Mouse (Mus musculus): ENCODE measurements at regions not wholly inside any gene's neighbourhood (a gene's known extent, or its start where the extent isn't known, plus 50 kb on each side); places are given as distances from the start of the nearest gene placed in this dataset.
"Not testable (repeated sequence)": the region's sequence is repeated elsewhere in the genome, so short reads cannot be mapped to it uniquely, and the experiment has no call there.

DNA sequence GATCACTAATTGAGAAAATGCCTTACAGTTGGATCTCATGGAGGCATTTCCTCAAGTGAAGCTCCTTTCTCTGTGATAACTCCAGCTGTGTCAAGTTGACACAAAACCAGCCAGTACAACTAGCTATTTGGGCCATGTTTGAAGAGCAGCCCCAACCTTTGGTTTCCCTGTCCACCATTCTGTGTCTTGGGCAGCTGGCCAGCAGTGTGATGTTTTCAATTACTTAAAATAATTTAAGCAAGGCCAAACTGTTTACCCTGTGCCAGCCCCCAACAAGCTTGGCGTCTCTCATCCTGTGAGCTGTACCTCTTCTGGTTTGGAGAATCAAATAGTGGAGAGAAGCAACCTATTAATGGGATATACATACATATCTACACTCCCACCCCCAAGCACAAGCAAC is 122.4 kb upstream of the Slc1a3 start:
- Histone ChIP-seq H3K36me3 (replicated peaks; ENCODE audit: low read length) (no peaks in the 10 kb centered on the region), H3K4me1 (no peaks in the 10 kb centered on the region), H3K4me3 (replicated peaks) (no peak overlapping the region), H3K27me3 (replicated peaks) (no peaks in the 10 kb centered on the region), H3K9me3 (0 out of 2 replicates have a peak, but pooled peaks cover 3% of the 10 kb centered on the region)
- TF ChIP-seq FLI1 (IDR thresholded peaks at IDR 0.05; ENCODE audit: low read length) (no peak), GATA1 (IDR thresholded peaks at IDR 0.05; ENCODE audit: borderline replicate concordance, low read length) (no peak)

DNA sequence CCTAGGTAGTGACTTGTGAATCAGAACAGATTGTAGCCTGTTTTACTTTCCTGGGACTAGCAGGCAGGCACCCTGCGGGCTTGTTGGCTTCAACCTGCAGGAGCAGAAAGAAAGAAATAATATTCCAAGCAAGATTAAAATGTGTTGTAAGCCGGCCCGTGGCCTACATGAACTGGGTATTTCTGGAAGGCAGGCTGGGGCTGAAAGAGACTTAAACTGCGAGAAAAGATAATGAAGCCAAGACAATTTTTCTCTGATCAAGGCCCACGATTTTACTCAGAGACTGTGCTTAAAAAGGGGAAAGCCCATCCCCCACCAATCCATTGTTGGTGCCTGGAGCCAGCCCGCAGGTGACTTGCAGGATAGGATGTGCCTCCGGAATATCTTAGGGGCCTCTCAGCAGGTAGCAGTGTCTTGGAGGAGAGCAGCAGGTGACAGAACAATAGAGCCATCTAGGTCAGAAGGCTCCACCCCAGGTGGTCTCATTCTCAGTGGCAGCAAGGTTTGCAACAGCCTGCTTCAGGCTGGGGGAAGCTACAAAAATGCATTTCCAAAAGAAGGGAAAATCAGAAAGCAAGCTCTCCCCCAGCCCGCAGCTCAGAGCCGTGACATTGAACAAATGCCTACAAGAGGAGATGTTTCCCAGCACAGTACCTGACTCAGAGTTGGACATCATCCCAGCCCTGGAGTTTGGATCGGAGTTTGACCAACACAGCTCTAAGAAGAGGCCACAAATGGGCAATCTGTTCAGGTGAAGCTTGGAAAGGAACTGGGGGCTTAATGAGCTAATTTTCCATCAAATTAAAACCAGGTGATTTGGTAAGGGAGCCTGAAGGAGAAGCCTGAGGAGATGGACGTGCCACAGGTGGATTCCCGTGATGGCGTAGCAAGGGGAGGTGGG is 121.4 kb upstream of the Slc1a3 start:
- TF ChIP-seq GATA1 (IDR thresholded peaks at IDR 0.05; ENCODE audit: borderline replicate concordance, low read length) (no peak), FLI1 (IDR thresholded peaks at IDR 0.05; ENCODE audit: low read length) (no peak)
- no peaks in the 10 kb centered on the region for H3K36me3 ChIP-seq (replicated peaks; ENCODE audit: low read length)
- peaks cover 4% of the 10 kb centered on the region; the same call in 1 of the 2 replicates for H3K9me3 ChIP-seq
- no peaks in the 10 kb centered on the region for H3K4me1 ChIP-seq
- H3K4me3 ChIP-seq (replicated peaks): no peak overlapping the region
- no peaks in the 10 kb centered on the region for H3K27me3 ChIP-seq (replicated peaks)

DNA sequence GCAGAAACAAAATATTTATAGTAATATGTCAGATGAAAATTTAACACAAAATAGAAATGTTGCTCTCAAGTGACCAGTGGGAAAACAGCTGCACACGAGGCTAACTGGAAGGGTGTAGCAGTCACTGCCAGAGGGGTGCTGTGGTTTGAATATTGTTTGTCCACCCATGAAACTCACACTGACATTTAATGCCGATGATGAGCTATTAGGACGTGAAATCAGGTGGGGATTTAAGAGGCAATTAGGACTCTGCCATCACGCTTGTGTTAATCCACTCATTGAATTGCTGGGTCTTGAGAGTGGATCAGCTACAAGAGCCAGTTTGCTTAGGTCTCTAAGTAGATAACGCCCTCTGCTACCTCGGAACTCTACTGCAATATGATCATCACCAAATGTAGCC is 114.3 kb upstream of the Slc1a3 start:
- no peaks in the 10 kb centered on the region for H3K36me3 ChIP-seq (replicated peaks; ENCODE audit: low read length)
- peaks cover 10% of the 10 kb centered on the region; the same call in 1 of the 2 replicates for H3K9me3 ChIP-seq
- no peaks in the 10 kb centered on the region for H3K4me1 ChIP-seq
- H3K4me3 ChIP-seq (replicated peaks): no peak overlapping the region
- TF ChIP-seq GATA1 (IDR thresholded peaks at IDR 0.05; ENCODE audit: borderline replicate concordance, low read length) (no peak), FLI1 (IDR thresholded peaks at IDR 0.05; ENCODE audit: low read length) (no peak)
- H3K27me3 ChIP-seq (replicated peaks): no peaks in the 10 kb centered on the region

DNA sequence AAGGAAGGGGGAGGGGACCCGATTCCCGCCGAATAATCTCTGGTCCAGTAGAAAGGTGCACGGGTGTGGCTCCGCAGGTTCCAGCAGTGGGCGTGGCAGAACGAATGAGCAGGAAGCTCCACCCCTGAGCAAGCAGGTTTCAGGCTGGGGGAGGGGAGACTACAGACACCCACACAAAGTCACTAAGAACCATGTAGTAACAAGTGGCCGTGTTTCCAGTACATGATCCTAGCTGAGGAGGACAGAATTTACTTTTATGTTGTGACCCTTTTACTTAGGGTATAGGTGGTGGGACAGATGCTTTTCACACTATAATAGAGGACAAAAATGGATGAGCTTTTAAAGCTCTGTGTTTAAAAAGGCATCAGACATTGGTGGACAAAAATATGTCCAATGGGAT is 112.2 kb upstream of the Slc1a3 start:
- not testable (repeated sequence) for H3K4me3 ChIP-seq (replicated peaks); H3K27me3 ChIP-seq (replicated peaks); H3K36me3 ChIP-seq (replicated peaks; ENCODE audit: low read length); H3K4me1 ChIP-seq
- H3K9me3 ChIP-seq: peaks cover 11% of the 10 kb centered on the region; the same call in 1 of the 2 replicates

DNA sequence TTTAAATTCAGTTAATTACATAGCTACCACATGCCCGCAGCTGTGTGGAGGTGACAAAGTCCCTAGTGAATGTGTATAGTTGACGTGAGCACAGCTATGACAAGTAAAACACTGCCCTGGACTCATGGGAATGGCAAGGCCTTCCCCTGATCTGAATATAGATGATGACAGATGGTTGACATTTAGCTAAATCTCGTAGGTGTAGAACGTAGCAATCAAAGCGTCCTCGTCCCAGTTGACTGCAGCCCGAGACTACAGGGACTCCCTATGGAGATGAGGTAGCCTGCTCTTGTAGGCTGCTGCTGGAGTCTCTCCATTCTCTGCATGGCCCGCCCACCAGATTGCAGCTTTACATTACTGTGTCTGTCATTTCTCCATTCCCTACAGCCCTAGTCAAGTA is 107.0 kb upstream of the Slc1a3 start:
- H3K4me3 ChIP-seq (replicated peaks): peak overlapping the region; percentile 15
- peaks cover 11% of the 10 kb centered on the region for H3K9me3 ChIP-seq
- TF ChIP-seq FLI1 (IDR thresholded peaks at IDR 0.05; ENCODE audit: low read length) (no peak), GATA1 (IDR thresholded peaks at IDR 0.05; ENCODE audit: borderline replicate concordance, low read length) (no peak)
- no peaks in the 10 kb centered on the region for H3K4me1 ChIP-seq
- H3K27me3 ChIP-seq (replicated peaks): no peaks in the 10 kb centered on the region
- no peaks in the 10 kb centered on the region for H3K36me3 ChIP-seq (replicated peaks; ENCODE audit: low read length)

DNA sequence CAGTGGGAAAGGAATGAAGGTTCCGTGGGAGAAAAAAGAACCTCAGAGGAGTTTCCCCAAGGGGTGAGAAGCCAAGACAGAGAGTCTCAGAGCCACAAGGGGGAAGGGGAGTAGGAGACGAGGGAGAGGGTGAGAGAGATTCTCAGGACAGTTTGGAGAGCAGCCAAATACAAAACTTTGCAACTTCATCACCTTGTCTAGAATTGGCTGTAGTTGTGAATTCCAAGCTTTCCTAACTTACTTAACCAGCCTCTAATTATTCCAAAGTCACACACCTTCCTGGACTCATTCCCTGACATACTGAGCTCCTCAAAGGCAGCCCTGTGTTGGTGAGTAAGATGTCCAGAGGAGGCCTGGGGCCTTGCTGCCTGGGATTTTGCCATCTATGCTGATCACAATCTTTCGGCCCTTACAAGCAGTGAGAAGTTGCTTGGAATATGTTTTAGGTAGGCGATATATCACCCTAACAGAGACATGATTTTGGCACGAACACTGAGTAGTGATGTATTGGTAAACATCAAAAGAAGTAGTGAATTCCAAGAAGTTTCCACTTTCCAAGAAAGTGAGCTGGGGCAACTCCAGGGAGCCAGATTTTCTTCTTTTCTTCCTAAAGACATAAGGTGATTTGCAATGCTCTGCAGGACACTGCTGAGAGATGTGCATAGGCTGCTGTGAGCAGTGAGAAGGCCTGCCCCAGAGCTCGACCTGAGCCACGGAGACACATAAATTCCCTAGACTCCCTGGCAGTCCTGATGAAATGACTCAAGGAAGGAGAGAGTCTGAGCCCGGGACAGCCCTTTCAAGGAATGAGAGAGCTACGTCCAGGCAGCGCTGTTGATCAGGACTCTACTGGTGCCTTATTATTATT is 106.2 kb upstream of the Slc1a3 start:
- TF ChIP-seq FLI1 (IDR thresholded peaks at IDR 0.05; ENCODE audit: low read length) (no peak), GATA1 (IDR thresholded peaks at IDR 0.05; ENCODE audit: borderline replicate concordance, low read length) (no peak)

DNA sequence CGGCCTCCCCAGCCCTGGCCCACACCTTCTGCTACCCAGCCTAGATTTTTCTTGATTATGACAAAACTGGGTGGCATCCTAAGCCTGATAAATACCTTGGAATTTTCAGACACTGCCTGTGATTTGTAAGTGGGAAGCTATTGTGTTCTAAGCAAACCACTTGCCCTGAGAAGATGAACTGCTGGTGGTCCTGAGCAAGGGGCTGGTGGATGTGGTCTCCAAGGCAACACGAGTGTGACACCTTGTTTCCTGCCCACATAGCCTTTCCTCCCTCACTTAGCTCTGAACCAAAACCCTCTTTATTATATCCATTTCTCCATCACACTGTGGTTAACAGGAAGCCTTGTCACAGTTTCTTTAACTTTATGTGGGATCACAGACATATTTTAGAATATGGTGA is 105.4 kb upstream of the Slc1a3 start:
- H3K27me3 ChIP-seq (replicated peaks): no peaks in the 10 kb centered on the region
- H3K4me3 ChIP-seq (replicated peaks): no peak overlapping the region
- TF ChIP-seq FLI1 (IDR thresholded peaks at IDR 0.05; ENCODE audit: low read length): no peak
- no peak for TF ChIP-seq GATA1 (IDR thresholded peaks at IDR 0.05; ENCODE audit: borderline replicate concordance, low read length)
- H3K9me3 ChIP-seq: peaks cover 11% of the 10 kb centered on the region
- no peaks in the 10 kb centered on the region for H3K36me3 ChIP-seq (replicated peaks; ENCODE audit: low read length)
- H3K4me1 ChIP-seq: no peaks in the 10 kb centered on the region

More for the DNA sequence above, 106.2 kb upstream of the Slc1a3 start:
- Histone ChIP-seq H3K36me3 (replicated peaks; ENCODE audit: low read length) (no peaks in the 10 kb centered on the region), H3K9me3 (peaks cover 11% of the 10 kb centered on the region), H3K4me1 (no peaks in the 10 kb centered on the region), H3K27me3 (replicated peaks) (no peaks in the 10 kb centered on the region), H3K4me3 (replicated peaks) (no peak overlapping the region)

DNA sequence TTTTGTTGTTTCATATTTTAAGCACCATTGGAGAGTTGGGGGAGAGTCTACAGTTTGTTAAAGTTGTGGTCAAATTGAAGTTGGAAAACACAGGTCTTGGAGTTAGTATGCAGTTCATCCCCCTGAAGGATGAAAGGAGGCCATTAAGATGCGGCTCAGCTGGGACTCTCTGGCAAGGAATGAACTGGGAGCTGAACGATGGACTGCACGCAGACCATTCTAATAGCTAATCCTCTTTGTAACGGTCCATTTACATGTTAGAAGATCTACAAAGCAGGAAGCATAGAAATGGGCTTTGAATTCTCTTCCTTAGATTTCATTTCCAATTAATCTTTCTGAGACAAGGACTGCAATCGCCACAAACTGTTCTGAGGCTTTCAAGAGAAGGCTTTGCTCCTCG is 104.7 kb upstream of the Slc1a3 start:
- H3K4me3 ChIP-seq (replicated peaks): no peak overlapping the region
- no peaks in the 10 kb centered on the region for H3K4me1 ChIP-seq
- H3K36me3 ChIP-seq (replicated peaks; ENCODE audit: low read length): no peaks in the 10 kb centered on the region

DNA sequence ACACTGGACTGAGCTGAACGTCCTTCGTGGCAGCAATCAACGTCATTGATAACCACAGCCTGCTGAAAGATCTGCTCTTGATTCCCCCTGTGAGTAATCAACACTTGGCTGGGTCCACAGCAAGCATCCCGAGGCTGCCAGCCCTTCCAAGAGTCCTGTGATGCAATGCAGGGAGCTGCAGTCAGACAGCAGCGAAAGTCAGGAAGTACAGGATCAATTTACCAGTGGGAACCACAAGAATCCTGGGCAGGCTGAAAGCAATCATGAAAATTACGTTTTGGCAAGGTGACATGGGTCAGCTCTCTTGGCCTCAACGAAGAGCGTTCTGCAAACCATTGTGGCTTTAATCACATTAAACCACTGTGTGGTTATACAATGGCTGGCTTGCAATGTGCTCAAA is 95.8 kb upstream of the Slc1a3 start:
- Histone ChIP-seq H3K27me3 (replicated peaks) (no peaks in the 10 kb centered on the region), H3K36me3 (replicated peaks; ENCODE audit: low read length) (no peaks in the 10 kb centered on the region)
- TF ChIP-seq GATA1 (IDR thresholded peaks at IDR 0.05; ENCODE audit: borderline replicate concordance, low read length) (no peak), FLI1 (IDR thresholded peaks at IDR 0.05; ENCODE audit: low read length) (no peak)

More for the DNA sequence above, 104.7 kb upstream of the Slc1a3 start:
- Histone ChIP-seq H3K27me3 (replicated peaks) (no peaks in the 10 kb centered on the region), H3K9me3 (peaks cover 11% of the 10 kb centered on the region)
- TF ChIP-seq FLI1 (IDR thresholded peaks at IDR 0.05; ENCODE audit: low read length) (no peak), GATA1 (IDR thresholded peaks at IDR 0.05; ENCODE audit: borderline replicate concordance, low read length) (no peak)

DNA sequence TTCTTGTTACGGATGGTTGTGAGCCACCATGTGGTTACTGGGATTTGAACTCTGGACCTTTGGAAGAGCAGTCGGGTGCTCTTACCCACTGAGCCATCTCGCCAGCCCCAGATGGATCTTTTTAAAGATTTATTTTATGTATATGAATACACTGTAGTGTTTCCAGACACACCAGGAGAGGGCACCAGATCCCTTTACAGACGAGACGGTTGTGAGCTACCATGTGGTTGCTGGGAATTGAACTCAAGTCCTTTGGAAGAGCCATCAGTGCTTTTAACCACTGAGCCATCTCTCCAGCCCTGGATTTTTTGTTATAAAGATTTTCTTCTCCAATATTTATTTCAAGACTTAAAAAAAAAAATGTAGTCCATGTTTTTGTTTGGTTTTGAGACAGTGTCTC is 95.0 kb upstream of the Slc1a3 start:
- not testable (repeated sequence) for H3K4me3 ChIP-seq (replicated peaks); H3K9me3 ChIP-seq; H3K4me1 ChIP-seq; H3K36me3 ChIP-seq (replicated peaks; ENCODE audit: low read length); H3K27me3 ChIP-seq (replicated peaks)

More for the DNA sequence above, 95.8 kb upstream of the Slc1a3 start:
- Histone ChIP-seq H3K4me3 (replicated peaks) (no peak overlapping the region), H3K4me1 (no peaks in the 10 kb centered on the region), H3K9me3 (0 out of 2 replicates have a peak, but pooled peaks cover 3% of the 10 kb centered on the region)

Data from megakaryocyte, embryonic 14.5 days (primary cell).